Mouse (Mus musculus) urinary bladder, postnatal 4 days (tissue): ENCODE data around the gene Dnajc6.

Experiments
- DNase-seq, 2 experiments: peaks; one replicate each; pipeline ENCODE4 v3.0.0; 2021 to 2022; ENCODE audit warnings: low spot score in 2 of 2

The Dnajc6 gene

GRCm38 (mm10) chr4:101496534-101497237 lies at the start of gene Dnajc6:
TSS of gene Dnajc6 (plus strand) at chr4:101496648.
- no peak for DNase-seq

GRCm38 (mm10) chr4:101448701-101449100 lies 47.7 kb upstream of the Dnajc6 start:
- no peak for DNase-seq

- DNase-seq: no peak
Measured at GRCm38 (mm10) chr4:101449344-101449743, 47.1 kb upstream of the Dnajc6 start.

DNA sequence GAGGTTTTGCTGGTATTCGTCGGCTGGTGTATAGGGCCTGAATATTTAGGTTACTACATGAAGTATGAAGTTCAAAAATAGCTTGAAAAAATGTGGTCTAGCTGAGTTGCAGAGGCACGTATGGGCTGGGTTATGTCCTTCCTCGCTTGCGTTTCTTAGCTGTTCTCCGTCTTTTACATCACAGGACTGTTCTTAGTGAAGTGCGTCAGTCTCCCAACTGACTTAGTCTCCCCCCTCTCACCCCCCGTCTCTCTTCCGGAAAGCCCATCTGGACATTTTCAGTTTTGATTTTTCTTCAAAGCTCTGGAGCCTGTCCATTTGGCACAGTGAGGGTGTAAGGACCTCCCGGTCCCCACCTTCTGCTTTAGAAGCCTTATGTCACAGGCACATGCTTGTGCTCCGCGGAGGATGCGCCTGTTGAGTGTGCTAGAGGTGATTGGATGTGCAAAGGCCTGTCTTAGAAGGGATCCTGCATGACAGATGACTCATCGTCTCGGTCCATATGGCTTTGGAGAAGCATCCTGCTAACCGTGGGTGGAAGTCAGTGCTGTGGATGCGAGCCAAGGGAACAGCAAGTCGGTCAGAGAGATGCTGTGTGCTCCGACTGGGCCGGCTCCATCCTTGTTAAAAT lies 46.2 kb upstream of the Dnajc6 start:
- DNase-seq: no peak

GRCm38 (mm10) chr4:101451089-101451488 lies 45.4 kb upstream of the Dnajc6 start:
- DNase-seq: no peak

GRCm38 (mm10) chr4:101452829-101453228 lies 43.6 kb upstream of the Dnajc6 start:
- no peak for DNase-seq

DNA sequence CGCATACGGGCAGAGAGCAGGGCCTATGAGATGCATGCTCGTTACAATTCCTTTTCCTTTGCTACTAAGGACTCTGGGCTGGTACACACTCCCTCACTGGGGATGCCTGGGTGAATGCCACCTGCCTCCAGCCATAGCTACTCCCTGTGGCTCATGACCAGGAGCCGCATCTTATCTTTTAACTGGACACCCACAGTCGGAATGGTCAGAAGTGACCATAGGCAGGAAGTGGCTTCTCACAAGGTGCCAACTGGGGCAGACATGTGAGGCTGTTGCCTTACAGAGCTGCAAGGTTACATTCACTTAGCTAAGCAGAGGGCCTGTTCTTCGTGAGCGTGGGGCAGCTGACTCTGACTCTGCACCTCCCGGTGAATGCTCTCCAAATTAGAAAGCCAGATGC lies 39.3 kb upstream of the Dnajc6 start:
- no peak for DNase-seq

GRCm38 (mm10) chr4:101458341-101458740 lies 38.1 kb upstream of the Dnajc6 start:
- DNase-seq: no peak

DNA sequence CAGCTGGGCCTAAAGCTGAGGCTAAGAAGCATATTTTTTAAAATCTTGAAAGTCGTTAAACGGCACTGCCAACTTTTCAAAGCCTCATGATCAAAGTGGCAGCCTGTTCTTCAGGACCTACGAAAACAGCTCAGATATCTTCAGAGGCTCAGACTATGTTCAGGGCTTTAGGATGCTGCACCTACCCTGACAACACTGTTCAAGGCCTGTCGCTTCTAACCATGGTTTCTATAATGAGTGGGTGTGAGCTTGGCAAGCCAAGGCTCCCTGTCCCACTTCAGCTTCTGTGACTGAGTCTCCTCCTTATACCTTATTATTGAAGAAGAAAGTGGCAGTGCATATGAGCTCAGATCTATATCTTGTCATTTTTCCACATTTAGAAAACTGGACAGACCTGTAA lies 37.1 kb upstream of the Dnajc6 start:
- DNase-seq: no peak

GRCm38 (mm10) chr4:101460114-101460513 lies 36.3 kb upstream of the Dnajc6 start:
- DNase-seq: no peak

DNA sequence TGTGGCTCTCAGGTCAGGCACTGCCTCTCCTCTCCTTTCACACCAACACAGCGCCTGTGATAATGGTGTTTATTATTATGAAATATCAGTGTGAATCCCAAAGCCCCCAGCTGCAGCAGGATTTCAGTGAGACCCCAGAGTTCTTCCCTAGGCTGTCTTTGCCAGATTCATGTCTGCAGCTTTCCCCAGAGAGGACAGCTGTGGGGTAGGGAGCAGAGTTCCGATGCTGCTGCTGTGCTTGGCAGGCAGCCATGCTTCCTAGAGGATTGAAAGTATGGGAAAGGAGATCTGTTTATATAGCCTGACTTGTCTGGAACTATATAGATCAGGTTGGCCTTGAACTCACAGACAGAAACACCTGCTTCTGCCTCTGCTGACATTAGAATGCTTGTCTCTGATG lies 34.4 kb upstream of the Dnajc6 start:
- DNase-seq: no peak

DNA sequence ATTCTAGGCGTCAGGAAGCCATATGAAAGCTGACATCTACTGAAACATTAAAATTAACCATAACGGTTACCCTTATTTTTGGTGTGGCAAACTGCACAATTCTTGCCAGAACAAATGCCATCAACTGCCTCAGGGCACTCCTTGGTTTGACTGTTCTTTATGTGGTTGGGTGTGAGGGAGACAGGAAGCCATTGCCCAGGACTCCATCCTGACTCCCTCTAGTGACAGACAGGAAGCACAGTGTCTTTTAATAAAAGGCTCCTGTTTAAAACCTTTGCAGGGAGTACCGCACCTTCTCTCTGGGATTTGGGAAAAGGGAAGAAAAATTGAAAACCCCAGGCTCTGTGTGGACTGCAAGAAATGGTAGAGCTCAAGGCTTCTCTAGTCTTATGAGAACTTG lies 30.2 kb upstream of the Dnajc6 start:
- no peak for DNase-seq

DNA sequence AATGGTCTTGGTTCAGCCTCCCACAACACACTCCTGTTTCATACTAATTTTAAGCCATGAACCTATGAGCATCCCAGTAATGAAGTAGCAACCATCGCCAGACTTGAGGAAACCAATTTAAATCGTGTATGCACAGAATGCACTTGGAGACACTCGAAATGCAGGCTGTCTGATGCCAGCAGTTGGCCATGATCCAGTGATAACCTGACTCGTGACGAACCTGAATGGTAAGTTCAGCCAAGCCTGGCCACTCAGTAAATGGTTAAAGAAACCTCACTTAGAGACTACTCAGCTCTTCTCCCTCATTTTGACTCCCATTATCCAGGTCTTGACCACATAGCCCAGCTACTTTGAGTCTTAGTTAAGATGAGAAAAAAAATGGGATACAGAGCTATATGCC lies 27.2 kb upstream of the Dnajc6 start:
- no peak for DNase-seq

- no peak for DNase-seq
Measured at GRCm38 (mm10) chr4:101470543-101470942, 25.9 kb upstream of the Dnajc6 start.

GRCm38 (mm10) chr4:101472767-101473166 lies 23.7 kb upstream of the Dnajc6 start:
- no peak for DNase-seq

DNA sequence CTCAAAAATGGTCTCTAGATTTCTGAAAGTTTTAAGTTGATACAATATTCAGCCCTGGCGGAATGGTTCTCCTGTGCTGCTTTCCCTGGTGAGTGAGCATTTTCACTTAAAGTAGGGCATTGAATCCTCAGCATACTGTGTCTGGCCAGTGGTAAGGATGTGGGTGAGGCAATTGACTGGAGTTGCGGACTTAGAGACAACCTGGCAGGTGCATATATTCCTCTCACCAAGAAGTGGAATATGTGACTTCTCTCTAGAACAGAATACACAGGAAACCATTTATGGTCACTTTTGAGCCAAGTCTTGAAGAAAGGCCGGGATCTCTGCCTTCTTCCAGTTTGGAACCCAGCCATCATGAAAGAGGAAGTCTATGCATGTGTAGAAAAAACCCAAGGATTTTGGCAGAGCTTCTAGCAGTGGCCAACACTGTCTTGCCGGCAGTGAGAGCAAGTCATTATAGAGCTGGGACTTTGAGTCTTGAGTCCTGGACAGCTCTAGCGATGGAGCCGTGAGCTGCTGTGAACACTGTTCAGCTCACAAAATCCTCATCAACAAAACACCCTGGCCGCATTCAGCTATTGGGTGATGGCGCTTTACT lies 6.0 kb upstream of the Dnajc6 start:
- DNase-seq: no peak

DNA sequence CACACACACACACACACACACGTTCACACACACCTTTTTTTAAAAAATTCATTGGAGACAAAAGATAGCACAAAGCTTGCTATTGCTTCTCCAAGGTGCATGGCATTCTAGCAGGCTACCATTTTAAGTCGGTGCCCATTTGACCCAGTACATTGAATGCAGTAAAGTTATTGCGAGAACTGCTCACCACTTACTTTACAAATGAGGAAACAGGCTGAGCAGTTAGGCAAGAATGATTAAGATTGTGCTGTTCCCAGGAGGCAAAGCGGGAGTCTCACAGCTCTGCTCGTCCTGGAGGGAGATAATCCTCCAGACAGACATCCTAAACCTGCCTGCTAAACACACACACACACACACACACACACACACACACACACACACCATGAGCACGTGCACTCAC lies 4.7 kb upstream of the Dnajc6 start:
- DNase-seq: no peak

DNA sequence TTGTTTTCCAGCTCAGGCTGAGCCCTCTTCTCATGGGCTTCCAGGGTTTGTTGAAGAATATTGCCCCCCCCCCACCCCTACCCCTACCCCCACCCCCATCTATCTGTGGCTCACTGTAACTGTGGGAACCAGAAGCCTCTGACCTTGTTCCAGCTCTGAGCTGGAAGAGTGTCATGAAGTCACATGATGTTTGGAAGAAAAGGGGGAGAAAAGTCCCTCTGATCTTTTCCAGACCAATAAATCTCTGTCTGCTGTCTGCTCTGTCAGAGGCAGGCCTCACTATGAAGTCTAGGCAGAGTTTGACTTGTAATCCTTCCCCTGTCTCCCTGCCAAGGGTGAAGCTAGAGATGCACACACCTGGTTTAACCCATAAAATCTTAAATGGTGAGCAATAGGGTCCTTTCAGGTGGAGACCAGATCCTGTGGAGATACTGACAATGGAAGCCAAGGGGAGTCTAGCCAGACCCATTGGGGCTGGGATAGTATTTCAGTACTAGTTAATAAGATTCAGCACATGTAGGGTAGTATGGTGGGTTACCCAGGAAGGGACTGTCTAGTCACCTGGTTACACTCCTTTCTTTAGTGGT lies 2.7 kb upstream of the Dnajc6 start:
- no peak for DNase-seq

- no peak for DNase-seq
Measured at GRCm38 (mm10) chr4:101496188-101496533, 287 bp upstream of the Dnajc6 start.

DNA sequence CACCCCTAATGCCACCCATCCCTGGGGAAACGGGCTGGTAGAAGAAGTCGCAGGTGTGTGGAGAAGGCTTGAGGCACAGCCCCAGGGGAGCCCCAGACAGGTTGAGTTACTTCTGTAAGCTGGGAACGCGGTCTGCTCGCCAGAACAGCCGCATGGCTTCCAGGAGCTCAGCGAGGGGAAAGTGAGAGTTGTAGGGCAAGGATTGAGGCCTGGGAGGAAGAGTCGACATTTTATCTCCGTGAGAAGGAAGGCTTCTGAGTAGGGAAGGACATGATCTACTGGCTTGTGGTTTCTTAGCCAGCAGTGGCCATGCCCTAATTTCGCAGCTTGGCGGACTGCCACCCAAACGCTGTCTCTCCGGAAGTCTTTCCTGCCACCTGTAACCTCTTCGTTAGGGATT lies 888 bp downstream of the Dnajc6 start:
- DNase-seq: no peak

- no peak for DNase-seq
Measured at GRCm38 (mm10) chr4:101504470-101505007, 8.1 kb downstream of the Dnajc6 start.

DNA sequence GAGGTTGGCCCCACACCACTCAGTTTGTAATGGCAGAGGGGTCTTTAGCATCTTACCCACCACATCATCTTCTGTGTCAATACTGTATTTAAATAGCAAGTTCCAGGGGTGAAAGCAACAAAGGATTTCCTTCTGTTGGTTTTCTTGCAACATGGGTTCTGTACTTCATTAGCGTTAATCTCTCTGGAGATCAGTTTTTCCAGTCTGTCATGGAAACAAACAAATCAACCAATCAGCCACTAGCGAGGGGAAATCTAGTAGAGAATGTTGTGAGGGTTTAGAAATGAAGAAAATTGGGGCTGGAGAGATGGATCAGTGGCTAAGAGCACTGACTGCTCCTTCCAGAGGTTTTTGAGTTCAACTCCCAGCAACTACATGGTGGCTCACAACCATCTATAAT lies 9.5 kb downstream of the Dnajc6 start:
- no peak for DNase-seq

DNA sequence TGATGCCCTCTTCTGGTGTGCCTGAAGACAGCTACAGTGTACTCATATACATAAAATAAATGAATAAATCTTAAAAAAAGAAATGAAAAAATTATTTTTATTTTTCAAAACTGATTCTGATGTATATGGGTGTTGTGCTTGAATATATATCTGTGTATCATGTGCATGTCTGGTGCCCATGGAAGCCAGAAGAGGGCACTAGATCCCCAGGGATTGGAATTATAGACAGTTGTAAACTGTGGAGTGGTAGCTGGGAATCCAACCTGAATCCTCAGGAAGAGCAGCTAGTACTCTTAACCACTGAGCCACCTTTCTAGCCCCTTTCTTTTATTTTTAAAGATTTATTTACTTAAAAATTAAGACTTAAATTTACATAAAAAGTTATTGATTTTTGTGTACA lies 9.9 kb downstream of the Dnajc6 start:
- no peak for DNase-seq
